Mouse (Mus musculus): ENCODE measurements around the gene Cenpm.

GRCm38 (mm10) chr15:82213222-82213621 is 31.3 kb downstream of the Cenpm start:
- TF ChIP-seq POLR2A (IDR thresholded peaks at IDR 0.05; ENCODE audit: low read depth, low read length) (no peak), CTCF (IDR thresholded peaks at IDR 0.05; ENCODE audit: borderline replicate concordance, insufficient read depth, low read length) (no peak)

Measured in embryonic fibroblast, embryonic 13.5 days (primary cell).